Mouse (Mus musculus) CH12.LX (cell line): Measurements from ENCODE around the gene Atp8b3. TPM values are rescaled to one million over a fixed set of nuclear protein-coding genes. Genes with fewer than 3 reads are reported as not detected.
A peak's percentile ranks its signal among the peaks of the same experiment; 100 is the strongest.

ENCODE experiments used
- DNase-seq: peaks from one replicate; pipeline ENCODE4 v3.0.0-alpha.2; 2013; ENCODE audit errors: extremely low read depth
- H3K27ac ChIP-seq: 2 replicates; pipeline ENCODE4 v1.5.1; 2012; ENCODE audit warnings: low read depth, mild to moderate bottlenecking, control low read depth, moderate library complexity; ENCODE audit not compliant: insufficient read depth
- H3K27me3 ChIP-seq: replicated peaks from 2 replicates; pipeline ENCODE3; 2012; ENCODE audit warnings: inconsistent platforms
- H3K36me3 ChIP-seq, 2 experiments: replicated peaks in 1 of 2; 2 replicates each; pipeline versions ENCODE3 to v1.6.1; 2012; ENCODE audit warnings: inconsistent platforms in 1 of 2, low read length in 1 of 2, mild to moderate bottlenecking in 1 of 2, mixed read lengths in 1 of 2, moderate library complexity in 1 of 2; ENCODE audit not compliant: control insufficient read depth in 1 of 2, insufficient read depth in 1 of 2
- H3K4me1 ChIP-seq, 2 experiments: 2 replicates each; pipeline ENCODE4 v1.6.1; 2012; ENCODE audit warnings: inconsistent platforms in 1 of 2, moderate library complexity in 1 of 2; ENCODE audit not compliant: insufficient read depth in 2 of 2, control insufficient read depth in 1 of 2
- H3K4me2 ChIP-seq: 2 replicates; pipeline ENCODE4 v1.6.1; 2012; ENCODE audit warnings: low read depth, mild to moderate bottlenecking, control low read depth; ENCODE audit not compliant: poor library complexity, insufficient read depth, severe bottlenecking
- H3K4me3 ChIP-seq, 3 experiments: fragments of 150-350 bp in 1 of 3; sonication (generic) in 1 of 3; replicated peaks in 1 of 3; 2 replicates each; pipeline versions ENCODE3 to v1.5.1; 2011 to 2012; ENCODE audit warnings: low read depth in 2 of 3, low read length in 2 of 3, mild to moderate bottlenecking in 2 of 3, moderate library complexity in 2 of 3, control low read depth in 1 of 3, improper control_type of control experiment in 1 of 3, inconsistent platforms in 1 of 3, mixed read lengths in 1 of 3; ENCODE audit not compliant: poor library complexity in 1 of 3
- H3K79me2 ChIP-seq: replicated peaks from 2 replicates; pipeline ENCODE4 v1.6.1; 2012; ENCODE audit warnings: mild to moderate bottlenecking, moderate library complexity; ENCODE audit not compliant: control insufficient read depth, poor library complexity, insufficient read depth, severe bottlenecking; ENCODE audit errors: extremely low read depth
- H3K9ac ChIP-seq: 2 replicates; pipeline ENCODE4 v1.6.1; 2012; ENCODE audit warnings: low read depth, mild to moderate bottlenecking, control low read depth, moderate library complexity; ENCODE audit not compliant: insufficient read depth
- H3K9me3 ChIP-seq: replicated peaks from 2 replicates; pipeline ENCODE3; 2012; ENCODE audit warnings: low read length, inconsistent platforms, mixed read lengths
- BHLHE40 ChIP-seq: IDR thresholded peaks from 2 replicates; pipeline ENCODE4 v1.6.1; 2011; ENCODE audit warnings: mild to moderate bottlenecking, low read depth, low read length, improper control_type of control experiment
- CHD1 ChIP-seq: IDR thresholded peaks from 2 replicates; pipeline ENCODE4 v1.6.1; 2012; ENCODE audit warnings: low read depth, low read length, improper control_type of control experiment, inconsistent platforms
- CHD2 ChIP-seq: IDR thresholded peaks from 2 replicates; pipeline ENCODE4 v1.6.1; 2011; ENCODE audit warnings: low read length, improper control_type of control experiment
- CTCF ChIP-seq, 2 experiments: IDR thresholded peaks in 1 of 2; conservative IDR thresholded peaks in 1 of 2; 2 replicates each; pipeline ENCODE4 v1.5.1; 2011 to 2012; ENCODE audit warnings: low read depth in 2 of 2, low read length in 2 of 2, improper control_type of control experiment in 1 of 2, inconsistent platforms in 1 of 2, mild to moderate bottlenecking in 1 of 2, moderate library complexity in 1 of 2
- E2F4 ChIP-seq: IDR thresholded peaks from 2 replicates; pipeline ENCODE4 v1.6.1; 2011; ENCODE audit warnings: low read depth, low read length, improper control_type of control experiment; ENCODE audit not compliant: insufficient replicate concordance
- ELF1 ChIP-seq: IDR thresholded peaks from 2 replicates; pipeline ENCODE4 v1.6.1; 2014; ENCODE audit warnings: low read depth, mild to moderate bottlenecking, inconsistent platforms, low read length, improper control_type of control experiment
- EP300 ChIP-seq: IDR thresholded peaks from 2 replicates; pipeline ENCODE4 v1.6.1; 2011; ENCODE audit warnings: low read length, improper control_type of control experiment
- HCFC1 ChIP-seq: IDR thresholded peaks from 2 replicates; pipeline ENCODE4 v1.6.1; 2012; ENCODE audit warnings: low read depth, mild to moderate bottlenecking, inconsistent platforms, low read length, improper control_type of control experiment
- IRF4 ChIP-seq: IDR thresholded peaks from 2 replicates; pipeline ENCODE4 v1.6.1; 2014; ENCODE audit warnings: low read depth, mild to moderate bottlenecking, inconsistent platforms, low read length, improper control_type of control experiment
- JUN ChIP-seq: IDR thresholded peaks from 2 replicates; pipeline ENCODE4 v1.6.1; 2011; ENCODE audit warnings: low read depth, mild to moderate bottlenecking, low read length, improper control_type of control experiment, moderate library complexity; ENCODE audit not compliant: insufficient read depth
- KAT2A ChIP-seq: IDR thresholded peaks from 2 replicates; pipeline ENCODE4 v1.6.1; 2012; ENCODE audit warnings: low read length, improper control_type of control experiment, inconsistent platforms; ENCODE audit not compliant: insufficient replicate concordance
- MAZ ChIP-seq: IDR thresholded peaks from 2 replicates; pipeline ENCODE4 v1.6.1; 2012; ENCODE audit warnings: low read depth, mild to moderate bottlenecking, inconsistent platforms, low read length, improper control_type of control experiment, moderate library complexity
- MEF2A ChIP-seq: IDR thresholded peaks from 2 replicates; pipeline ENCODE4 v1.6.1; 2014; ENCODE audit warnings: low read depth, mild to moderate bottlenecking, inconsistent platforms, low read length, improper control_type of control experiment, borderline replicate concordance
- MXI1 ChIP-seq: IDR thresholded peaks from 2 replicates; pipeline ENCODE4 v1.6.1; 2011; ENCODE audit warnings: mild to moderate bottlenecking, low read depth, low read length, improper control_type of control experiment
- NRF1 ChIP-seq: IDR thresholded peaks from 2 replicates; pipeline ENCODE4 v1.6.1; 2014; ENCODE audit warnings: low read depth, mild to moderate bottlenecking, inconsistent platforms, low read length, improper control_type of control experiment, moderate library complexity
- POLR2A ChIP-seq: IDR thresholded peaks from 2 replicates; pipeline ENCODE4 v1.6.1; 2011; ENCODE audit warnings: low read depth, mild to moderate bottlenecking, improper control_type of control experiment, low read length
- RAD21 ChIP-seq: IDR thresholded peaks from 2 replicates; pipeline ENCODE4 v1.6.1; 2011; ENCODE audit warnings: low read depth, mild to moderate bottlenecking, low read length, improper control_type of control experiment, moderate library complexity
- SMC3 ChIP-seq: IDR thresholded peaks from 2 replicates; pipeline ENCODE4 v1.6.1; 2011; ENCODE audit warnings: low read depth, low read length, improper control_type of control experiment
- TBP ChIP-seq: conservative IDR thresholded peaks from 2 replicates; pipeline ENCODE4 v1.6.1; 2011; ENCODE audit warnings: low read depth, low read length, improper control_type of control experiment
- TCF12 ChIP-seq: IDR thresholded peaks from 2 replicates; pipeline ENCODE4 v1.6.1; 2014; ENCODE audit warnings: low read depth, mild to moderate bottlenecking, inconsistent platforms, low read length, improper control_type of control experiment
- USF2 ChIP-seq: conservative IDR thresholded peaks from 2 replicates; pipeline ENCODE4 v1.6.1; 2011; ENCODE audit warnings: low read depth, low read length, improper control_type of control experiment
- ZKSCAN1 ChIP-seq: IDR thresholded peaks from 2 replicates; pipeline ENCODE4 v1.6.1; 2012; ENCODE audit warnings: low read depth, inconsistent platforms, low read length, improper control_type of control experiment, borderline replicate concordance
- ZNF384 ChIP-seq: IDR thresholded peaks from 2 replicates; pipeline ENCODE4 v1.6.1; 2012; ENCODE audit warnings: low read depth, low read length, improper control_type of control experiment, inconsistent platforms
- dilution Hi-C: fragments of 300-500 bp; cut with MboI; formaldehyde crosslinking; loops from 2 replicates; pipeline ENCODE4 v1.14.3; 2020; ENCODE audit warnings: low sequenced_read_pairs; ENCODE audit not compliant: extremely low pct_unique_long_range_greater_than_20kb, extremely low pct_ligation_motif_present
- in situ Hi-C: fragments of 300-500 bp; cut with MboI; formaldehyde crosslinking; loops from 3 replicates; pipeline ENCODE4 v1.14.3; 2019; ENCODE audit warnings: low sequenced_read_pairs, low pct_ligation_motif_present, low pct_unique_long_range_greater_than_20kb, mixed read lengths
- polyA plus RNA-seq: library from polyadenylated mRNA; unstranded; fragments of >175 nt; gene quantifications from 2 replicates; pipeline ENCODE4 v1.2.1, GENCODE M21; 2012; ENCODE audit warnings: low read depth; ENCODE audit not compliant: insufficient read length
- total RNA-seq, 2 experiments: library from RNA; depleted of rRNA; stranded (reverse); fragments of 300-350 nt in 1 of 2; fragments of >200 nt in 1 of 2; gene quantifications; 2 replicates each; pipeline ENCODE4 v1.2.3; 2012 to 2014

Gene Atp8b3
- total and polyA plus RNA-seq, 3 experiments = 0.08 to 0.27 (median 0.21) TPM

- Histone ChIP-seq H3K79me2 (peaks cover 34% of the 10 kb centered on the region), H3K27ac (peak overlapping the region; percentile 92), H3K4me2 (peak overlapping the region; percentile 76), H3K9me3 (no peaks in the 10 kb centered on the region), H3K27me3 (no peaks in the 10 kb centered on the region), H3K36me3 (peaks cover 2 to 37% of the 10 kb centered on the region in 2 experiments), H3K9ac (peak overlapping the region; percentile 68), H3K4me1 (peaks cover 17 to 49% of the 10 kb centered on the region in 2 experiments), H3K4me3 (peak overlapping the region; percentile 64 to 91 (median 69))
- dilution Hi-C loops = no loop called here
- peak; percentile 87 for DNase-seq
- in situ Hi-C loops = loop anchor here (5.0 kb wide), 1 partner anchor 109 kb away; no protein-coding TSS in a partner anchor
- TF ChIP-seq E2F4 (no peak), ZKSCAN1 (no peak), CHD1 (no peak), USF2 (no peak), HCFC1 (peak; percentile 66), KAT2A (no peak), ELF1 (peak; percentile 84), CTCF (conservative IDR thresholded peaks at IDR 0.05 in 1 of 2, IDR thresholded peaks at IDR 0.05 in 1 of 2; ENCODE audit: low read depth in 2 of 2, low read length in 2 of 2) (peak; percentile 56 to 90), BHLHE40 (no peak), CHD2 (no peak), RAD21 (peak; percentile 60), ZNF384 (no peak), MAZ (no peak), IRF4 (peak; percentile 49; the same call in 1 of the 2 replicates), POLR2A (peak; percentile 50; the same call in 1 of the 2 replicates), TCF12 (0 out of 2 replicates have a peak, but pooled peaks have one; percentile 57), MXI1 (no peak; the same call in 1 of the 2 replicates), EP300 (no peak), SMC3 (peak; percentile 64), JUN (no peak), MEF2A (peak; percentile 67), NRF1 (peak; percentile 68), TBP (no peak)
Observed at GRCm38 (mm10) chr10:80578131-80578750, 39.3 kb upstream of the Atp8b3 start.
